Mouse (Mus musculus) embryonic facial prominence, embryonic 11.5 days (tissue): ENCODE measurements around the gene Kif27. TPM values are rescaled to one million over a fixed set of nuclear protein-coding genes. Genes with fewer than 3 reads are reported as not detected.

Source experiments
- ATAC-seq: fragments of 200-750 bp; cut with Nextera tagmentation; replicated peaks from 2 replicates; pipeline ENCODE4 v1.8.0; 2017; ENCODE audit warnings: low read depth; ENCODE audit not compliant: insufficient number of reproducible peaks, low FRiP score, low TSS enrichment
- DNase-seq: peaks from one replicate; pipeline ENCODE4 v3.0.0-alpha.2; 2015; ENCODE audit warnings: low spot score
- H3K27ac ChIP-seq: fragments of 300-500 bp; sonication (generic); replicated peaks from 2 replicates; pipeline ENCODE4 v1.5.1; 2014; ENCODE audit warnings: mild to moderate bottlenecking, low read depth, low read length, control low read depth
- H3K27me3 ChIP-seq: fragments of 300-500 bp; sonication (generic); 2 replicates; pipeline ENCODE4 v1.6.1; 2014; ENCODE audit warnings: mild to moderate bottlenecking, low read length, moderate library complexity, mixed read lengths; ENCODE audit not compliant: control insufficient read depth, insufficient read depth
- H3K36me3 ChIP-seq: fragments of 300-500 bp; sonication (generic); replicated peaks from 2 replicates; pipeline ENCODE4 v1.6.1; 2014; ENCODE audit warnings: low read depth, mild to moderate bottlenecking, low read length, moderate library complexity, mixed read lengths; ENCODE audit not compliant: control insufficient read depth, insufficient read depth
- H3K4me1 ChIP-seq: fragments of 300-500 bp; sonication (generic); 2 replicates; pipeline ENCODE4 v1.6.1; 2014; ENCODE audit warnings: low read length, mixed read lengths; ENCODE audit not compliant: control insufficient read depth, insufficient read depth
- H3K4me2 ChIP-seq: fragments of 300-500 bp; sonication (generic); 2 replicates; pipeline ENCODE4 v1.6.1; 2014; ENCODE audit warnings: low read depth, mild to moderate bottlenecking, control low read depth, low read length, moderate library complexity
- H3K4me3 ChIP-seq: fragments of 300-500 bp; sonication (generic); 2 replicates; pipeline ENCODE4 v1.5.1; 2014; ENCODE audit warnings: low read depth, low read length, control low read depth
- H3K9ac ChIP-seq: fragments of 300-500 bp; sonication (generic); replicated peaks from 2 replicates; pipeline ENCODE4 v1.6.1; 2014; ENCODE audit warnings: mild to moderate bottlenecking, control low read depth, low read length
- H3K9me3 ChIP-seq: fragments of 300-500 bp; sonication (generic); replicated peaks from 2 replicates; pipeline ENCODE4 v1.6.1; 2016; ENCODE audit warnings: mild to moderate bottlenecking, low read length, inconsistent platforms, mixed read lengths; ENCODE audit not compliant: control insufficient read depth
- WGBS: fragments of 180-500 bp; shearing (Covaris S2); extraction: QIAGEN DNeasy Blood & Tissue Kit; methylation state at CpG from one replicate; pipeline ENCODE4 v1.1.7; 2014; 5-methylcytosine and 5-hydroxymethylcytosine counted together
- polyA plus RNA-seq: library from polyadenylated mRNA; unstranded; fragments of >200 nt; fragmentation: Nextera tagmentation; extraction: Ambion mirVana; gene quantifications from 2 replicates; pipeline ENCODE4 v1.2.1, GENCODE M21; 2014

Kif27 gene
- polyA plus RNA-seq, 1 experiment from 2014 or later: 1.2 TPM

GRCm38 (mm10) chr13:58289308-58289707, 69.6 kb downstream of the Kif27 start:
- no peaks in the 10 kb centered on the region for H3K36me3 ChIP-seq
- no peak overlapping the region for H3K4me2 ChIP-seq
- no peaks in the 10 kb centered on the region for H3K4me1 ChIP-seq
- H3K4me3 ChIP-seq: no peak overlapping the region
- DNase-seq (no peak), ATAC-seq (no peak)
- WGBS: 66% methylated on average over 1 of the region's 1 CpGs
- no peaks in the 10 kb centered on the region for H3K9me3 ChIP-seq
- H3K27ac ChIP-seq: no peak overlapping the region
- H3K9ac ChIP-seq: no peak overlapping the region
- H3K27me3 ChIP-seq: no peaks in the 10 kb centered on the region

DNA sequence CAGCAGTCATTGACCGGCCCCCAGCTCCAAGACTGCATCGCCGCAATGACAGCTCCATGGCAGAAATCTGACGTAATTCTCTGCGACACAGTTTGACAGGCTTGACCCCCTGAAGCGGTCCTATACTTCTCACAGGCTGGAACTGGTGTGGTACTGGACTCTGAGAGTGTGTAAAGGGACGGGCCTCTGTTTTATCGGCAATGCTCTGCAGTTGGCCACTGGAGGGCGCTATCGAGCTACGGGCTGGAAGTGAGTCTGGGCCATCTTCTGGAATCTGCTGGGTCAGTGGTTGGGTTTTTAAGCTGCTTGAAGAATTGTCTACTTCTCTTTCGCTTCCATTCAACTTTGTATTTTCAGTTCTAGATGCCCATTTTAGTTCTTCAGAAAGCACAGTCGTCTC, 71.1 kb downstream of the Kif27 start:
- Histone ChIP-seq H3K36me3 (no peaks in the 10 kb centered on the region), H3K9me3 (no peaks in the 10 kb centered on the region), H3K27ac (no peak overlapping the region), H3K27me3 (no peaks in the 10 kb centered on the region), H3K9ac (no peak overlapping the region), H3K4me1 (no peaks in the 10 kb centered on the region), H3K4me2 (no peak overlapping the region), H3K4me3 (no peak overlapping the region)
- 15% methylated on average over 13 of the region's 13 CpGs for WGBS
- DNase-seq (peak; percentile 89), ATAC-seq (0 out of 2 replicates have a peak, but pooled peaks have one; percentile 52)

DNA sequence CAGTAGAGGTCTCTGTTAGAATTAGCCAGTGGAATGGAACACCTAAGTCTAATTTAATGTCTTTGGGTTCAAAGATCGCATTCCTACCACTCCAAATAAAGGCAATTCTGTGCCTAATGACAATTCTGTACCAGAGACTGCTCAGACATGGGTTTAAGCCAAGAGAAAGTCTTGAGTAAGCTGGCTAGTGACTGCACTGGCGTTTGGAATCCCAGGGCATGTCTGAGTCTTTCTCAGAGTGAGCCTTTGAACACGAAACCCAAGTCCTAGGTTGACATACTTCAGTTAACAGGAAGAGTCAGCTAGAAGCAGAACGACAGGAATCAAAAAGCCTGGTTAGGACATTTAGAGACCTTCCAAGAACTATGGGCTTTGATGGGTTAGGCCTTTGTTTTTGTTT, 75.5 kb downstream of the Kif27 start:
- ATAC-seq: no peak
- 62% methylated on average over 4 of the region's 4 CpGs for WGBS

DNA sequence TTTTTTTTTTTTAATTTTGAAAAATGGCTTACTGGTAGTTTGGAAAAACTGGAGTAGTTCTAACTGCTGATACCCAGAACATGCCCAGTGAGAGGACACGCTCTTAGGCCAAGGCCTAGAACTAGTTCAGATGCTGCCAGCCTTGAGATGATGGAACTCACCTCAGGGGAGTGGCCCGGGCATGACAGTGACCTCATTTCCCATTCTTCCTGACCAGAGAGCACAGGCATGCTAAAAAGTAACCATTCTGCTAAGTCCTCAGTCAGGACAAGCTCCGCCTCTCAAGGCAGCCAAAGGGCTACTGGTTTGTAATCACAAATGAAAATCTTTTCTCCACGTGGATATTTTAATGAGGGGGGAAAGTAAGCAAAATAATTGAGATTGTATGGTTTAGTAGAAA, 77.0 kb downstream of the Kif27 start:
- 63% methylated on average over 4 of the region's 4 CpGs for WGBS

More for the DNA sequence above, 75.5 kb downstream of the Kif27 start:
- no peaks in the 10 kb centered on the region for H3K27me3 ChIP-seq
- DNase-seq: no peak
- no peak overlapping the region for H3K27ac ChIP-seq
- no peak overlapping the region for H3K4me3 ChIP-seq
- no peaks in the 10 kb centered on the region for H3K4me1 ChIP-seq
- H3K9me3 ChIP-seq: no peaks in the 10 kb centered on the region
- no peaks in the 10 kb centered on the region for H3K36me3 ChIP-seq
- H3K4me2 ChIP-seq: no peak overlapping the region
- no peak overlapping the region for H3K9ac ChIP-seq

DNA sequence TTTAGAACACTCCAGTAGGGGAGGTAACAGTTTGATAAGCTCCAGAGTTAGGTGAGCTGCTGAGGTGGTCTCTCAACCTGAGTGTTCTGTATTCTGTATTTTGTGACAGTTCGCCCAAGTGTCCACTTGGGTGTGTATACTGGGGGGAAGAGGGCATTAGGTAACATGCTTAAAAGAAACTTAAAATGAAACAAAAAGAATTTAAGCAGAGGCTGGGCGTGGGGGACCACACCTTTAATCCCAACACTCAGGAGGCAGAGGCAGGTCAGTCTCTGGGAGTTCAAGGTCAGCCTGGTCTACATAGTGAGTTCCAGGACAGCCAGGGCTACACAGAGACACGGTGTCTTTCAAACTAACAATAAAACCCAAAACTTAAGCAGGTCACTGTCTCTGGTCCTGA, 78.4 kb downstream of the Kif27 start:
- no peaks in the 10 kb centered on the region for H3K9me3 ChIP-seq
- H3K9ac ChIP-seq: no peak overlapping the region
- DNase-seq (no peak), ATAC-seq (no peak)
- no peak overlapping the region for H3K4me2 ChIP-seq
- no peak overlapping the region for H3K4me3 ChIP-seq
- 81% methylated on average over 3 of the region's 3 CpGs for WGBS
- H3K27ac ChIP-seq: no peak overlapping the region
- H3K27me3 ChIP-seq: no peaks in the 10 kb centered on the region
- H3K36me3 ChIP-seq: no peaks in the 10 kb centered on the region
- no peaks in the 10 kb centered on the region for H3K4me1 ChIP-seq

More for the DNA sequence above, 77.0 kb downstream of the Kif27 start:
- no peak for DNase-seq
- Histone ChIP-seq H3K36me3 (no peaks in the 10 kb centered on the region), H3K27ac (no peak overlapping the region), H3K4me3 (no peak overlapping the region), H3K9me3 (no peaks in the 10 kb centered on the region), H3K4me2 (no peak overlapping the region), H3K9ac (no peak overlapping the region), H3K27me3 (no peaks in the 10 kb centered on the region), H3K4me1 (no peaks in the 10 kb centered on the region)
- ATAC-seq: no peak

DNA sequence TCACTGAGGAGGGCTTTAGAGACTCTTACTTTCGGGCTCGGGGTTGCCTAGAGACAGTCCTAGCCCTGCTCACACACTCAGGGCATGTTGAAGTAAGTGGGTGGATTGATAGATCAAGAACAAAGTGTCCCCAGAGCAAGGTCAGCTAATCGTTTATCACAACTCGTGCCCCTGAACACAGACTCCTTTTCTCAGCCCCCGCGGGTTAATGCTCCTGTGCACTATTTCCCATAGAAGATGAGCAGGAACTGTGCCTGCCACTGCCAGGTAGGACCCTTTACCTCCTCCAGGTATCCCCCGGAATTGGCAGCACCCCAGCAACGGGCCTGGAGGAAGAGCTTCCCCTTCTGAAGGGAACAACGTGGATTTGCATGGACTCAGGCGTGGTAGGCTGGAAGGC, 82.7 kb downstream of the Kif27 start:
- Histone ChIP-seq H3K27ac (no peak overlapping the region), H3K9ac (no peak overlapping the region), H3K4me1 (no peaks in the 10 kb centered on the region), H3K9me3 (no peaks in the 10 kb centered on the region), H3K4me3 (no peak overlapping the region), H3K4me2 (no peak overlapping the region), H3K36me3 (no peaks in the 10 kb centered on the region), H3K27me3 (no peaks in the 10 kb centered on the region)
- ATAC-seq (no peak), DNase-seq (no peak)
- 83% methylated on average over 10 of the region's 10 CpGs for WGBS

GRCm38 (mm10) chr13:58275599-58275998, 83.3 kb downstream of the Kif27 start, which contains the start of gene Gkap1:
TSS of gene Gkap1 (minus strand) at chr13:58275699.
- DNase-seq: no peak
- Histone ChIP-seq H3K27me3 (no peaks in the 10 kb centered on the region), H3K4me1 (no peaks in the 10 kb centered on the region), H3K36me3 (no peaks in the 10 kb centered on the region), H3K9me3 (no peaks in the 10 kb centered on the region), H3K27ac (peak within 1 kb of the TSS; percentile 62; the same call in 1 of the 2 replicates), H3K4me3 (peak within 1 kb of the TSS; percentile 85), H3K9ac (peak within 1 kb of the TSS; percentile 85), H3K4me2 (peak within 1 kb of the TSS; percentile 85)
- no peak for ATAC-seq
- 79% methylated on average over 8 of the region's 8 CpGs for WGBS

DNA sequence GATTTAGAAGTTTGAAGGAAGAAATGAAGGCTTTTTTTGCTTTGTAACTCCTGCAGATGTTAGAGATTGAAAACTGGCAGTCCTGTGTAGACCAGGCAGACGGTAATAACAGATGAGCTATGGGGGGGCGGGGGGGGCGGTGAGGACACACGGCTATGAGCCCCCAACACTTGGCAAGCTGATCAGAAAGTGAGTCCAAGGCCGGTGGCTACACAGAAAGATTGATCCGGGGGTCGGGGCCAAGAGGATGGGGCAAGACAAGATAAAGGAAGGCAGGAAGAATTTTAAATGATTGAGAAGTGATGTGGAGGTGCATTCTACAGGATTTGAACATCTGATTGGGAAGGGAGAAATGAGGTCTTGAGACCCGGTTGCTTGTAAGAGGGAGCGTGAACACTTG, 83.8 kb downstream of the Kif27 start:
- Histone ChIP-seq H3K4me2 (peak overlapping the region; percentile 85), H3K4me3 (peak overlapping the region; percentile 85), H3K9ac (peak overlapping the region; percentile 85), H3K4me1 (no peaks in the 10 kb centered on the region), H3K36me3 (no peaks in the 10 kb centered on the region), H3K27ac (no peak overlapping the region), H3K9me3 (no peaks in the 10 kb centered on the region), H3K27me3 (no peaks in the 10 kb centered on the region)
- DNase-seq (no peak), ATAC-seq (no peak)
- WGBS: 18% methylated on average over 9 of the region's 9 CpGs
